Mouse (Mus musculus) layer of hippocampus, adult 9-11 months (tissue): ENCODE results near the gene Wnt4.

Source experiments
- DNase-seq: peaks from one replicate; pipeline ENCODE4 v3.0.0; 2022

Gene Wnt4

GRCm38 (mm10) chr4:137279346-137279745 lies 2.1 kb downstream of the Wnt4 start:
- DNase-seq = no peak

GRCm38 (mm10) chr4:137281273-137281672 lies 4.0 kb downstream of the Wnt4 start:
- no peak for DNase-seq

GRCm38 (mm10) chr4:137282122-137282521 lies 4.8 kb downstream of the Wnt4 start:
- DNase-seq = no peak

- no peak for DNase-seq
Observed at GRCm38 (mm10) chr4:137282584-137283406, 5.5 kb downstream of the Wnt4 start.

GRCm38 (mm10) chr4:137283407-137283732 lies 6.1 kb downstream of the Wnt4 start:
- DNase-seq = no peak

- no peak for DNase-seq
Observed at GRCm38 (mm10) chr4:137285876-137286661, 8.8 kb downstream of the Wnt4 start.

- no peak for DNase-seq
Observed at GRCm38 (mm10) chr4:137286662-137286953, 9.3 kb downstream of the Wnt4 start.

GRCm38 (mm10) chr4:137287206-137287605 lies 9.9 kb downstream of the Wnt4 start:
- no peak for DNase-seq

- no peak for DNase-seq
Observed at GRCm38 (mm10) chr4:137287818-137288217, 10.5 kb downstream of the Wnt4 start.

GRCm38 (mm10) chr4:137289701-137290100 lies 12.4 kb downstream of the Wnt4 start:
- no peak for DNase-seq

GRCm38 (mm10) chr4:137290250-137290649 lies 13.0 kb downstream of the Wnt4 start:
- peak; percentile 36 for DNase-seq

- DNase-seq = no peak
Observed at GRCm38 (mm10) chr4:137292625-137293024, 15.3 kb downstream of the Wnt4 start.

- no peak for DNase-seq
Observed at GRCm38 (mm10) chr4:137294032-137294431, 16.7 kb downstream of the Wnt4 start.

- DNase-seq = no peak
Observed at GRCm38 (mm10) chr4:137294474-137294873, 17.2 kb downstream of the Wnt4 start.

- DNase-seq = no peak
Observed at GRCm38 (mm10) chr4:137294951-137295350, 17.7 kb downstream of the Wnt4 start.

GRCm38 (mm10) chr4:137297611-137298010 lies 20.3 kb downstream of the Wnt4 start:
- DNase-seq = no peak

GRCm38 (mm10) chr4:137298406-137298805 lies 21.1 kb downstream of the Wnt4 start:
- DNase-seq = no peak

- DNase-seq = no peak
Observed at GRCm38 (mm10) chr4:137300227-137300626, 22.9 kb downstream of the Wnt4 start.

GRCm38 (mm10) chr4:137301635-137302034 lies 24.3 kb downstream of the Wnt4 start:
- DNase-seq = no peak

GRCm38 (mm10) chr4:137304106-137304505 lies 26.8 kb downstream of the Wnt4 start:
- no peak for DNase-seq

GRCm38 (mm10) chr4:137305066-137305465 lies 27.8 kb downstream of the Wnt4 start:
- no peak for DNase-seq

- no peak for DNase-seq
Observed at GRCm38 (mm10) chr4:137305831-137306576, 28.7 kb downstream of the Wnt4 start.

GRCm38 (mm10) chr4:137306577-137306888 lies 29.2 kb downstream of the Wnt4 start:
- DNase-seq = no peak
